Mouse (Mus musculus) adrenal gland, postnatal 25 days (tissue): ENCODE measurements around the gene Snph. TPM values are rescaled to one million over a fixed set of nuclear protein-coding genes. Genes with fewer than 3 reads are reported as not detected.
A peak's percentile ranks its signal among the peaks of the same experiment; 100 is the strongest.

Experiments
- DNase-seq: peaks from one replicate; pipeline ENCODE4 v3.0.0; 2021; ENCODE audit warnings: mixed read lengths
- total RNA-seq: library from RNA; stranded (reverse); gene quantifications from 2 replicates; pipeline ENCODE4 v1.2.3, GENCODE M21; 2021

Snph gene
- total RNA-seq, 1 experiment from 2014 or later = 10.8 TPM

GRCm38 (mm10) chr2:151602106-151602505, 30.3 kb downstream of the Snph start:
- no peak for DNase-seq

- no peak for DNase-seq
Observed at GRCm38 (mm10) chr2:151598068-151598467, 34.3 kb downstream of the Snph start.

GRCm38 (mm10) chr2:151587306-151587705, 45.1 kb downstream of the Snph start:
- no peak for DNase-seq

- DNase-seq = no peak
Observed at GRCm38 (mm10) chr2:151586807-151587206, 45.6 kb downstream of the Snph start.

GRCm38 (mm10) chr2:151585934-151586333, 46.5 kb downstream of the Snph start:
- DNase-seq = no peak

- no peak for DNase-seq
Observed at GRCm38 (mm10) chr2:151580945-151581344, 51.4 kb downstream of the Snph start.

- no peak for DNase-seq
Observed at GRCm38 (mm10) chr2:151579183-151579582, 53.2 kb downstream of the Snph start.

- DNase-seq = peak; percentile 88
Observed at GRCm38 (mm10) chr2:151575699-151576389, 56.5 kb downstream of the Snph start.

GRCm38 (mm10) chr2:151575119-151575698, 57.2 kb downstream of the Snph start:
- DNase-seq = no peak

GRCm38 (mm10) chr2:151574607-151575006, 57.8 kb downstream of the Snph start:
- DNase-seq = no peak

- DNase-seq = no peak
Observed at GRCm38 (mm10) chr2:151573667-151574066, 58.7 kb downstream of the Snph start.

- no peak for DNase-seq
Observed at GRCm38 (mm10) chr2:151571873-151572700, 60.3 kb downstream of the Snph start, which contains the start of gene Sdcbp2. Gene Sdcbp2 (plus strand): TSS chr2:151572622.

- DNase-seq = peak; percentile 61
Observed at GRCm38 (mm10) chr2:151569452-151569851, 62.9 kb downstream of the Snph start.

- DNase-seq = peak; percentile 21
Observed at GRCm38 (mm10) chr2:151566856-151567255, 65.5 kb downstream of the Snph start.

- DNase-seq = no peak
Observed at GRCm38 (mm10) chr2:151564986-151565385, 67.4 kb downstream of the Snph start.

- no peak for DNase-seq
Observed at GRCm38 (mm10) chr2:151564006-151564405, 68.4 kb downstream of the Snph start.

- DNase-seq = no peak
Observed at GRCm38 (mm10) chr2:151562930-151563921, 69.2 kb downstream of the Snph start.

GRCm38 (mm10) chr2:151549615-151550121, 82.7 kb downstream of the Snph start:
- no peak for DNase-seq

- no peak for DNase-seq
Observed at GRCm38 (mm10) chr2:151546571-151546970, 85.8 kb downstream of the Snph start.

GRCm38 (mm10) chr2:151544673-151545072, 87.7 kb downstream of the Snph start:
- no peak for DNase-seq

GRCm38 (mm10) chr2:151543063-151543895, 89.1 kb downstream of the Snph start:
- peak; percentile 56 for DNase-seq
